ENCODE assay signal across 33 mouse cellular contexts in genomic region chr13:49462921-49463320, GRCm38 (mm10). TPM values are rescaled to one million over a fixed set of nuclear protein-coding genes. Genes with fewer than 3 reads are reported as not detected.
"Had no signal": no experiment of that assay in that cellular context is flagged by ENCODE, and none has a peak within 500 bp of the region (broad histone marks: within the 10 kb centered on the region; RNA-seq: fewer than 3 reads in every experiment).

No protein-coding gene starts in this region.

- H3K9me3 ChIP-seq: limb, embryonic 10.5 days; limb, embryonic 12.5 days; limb, embryonic 13.5 days; limb, embryonic 15.5 days; liver, embryonic 12.5 days; liver, embryonic 13.5 days; liver, embryonic 15.5 days; lung, embryonic 15.5 days; megakaryocyte, embryonic 14.5 days; midbrain, embryonic 10.5 days; midbrain, embryonic 12.5 days; midbrain, embryonic 13.5 days; midbrain, embryonic 15.5 days; neural tube, embryonic 12.5 days; neural tube, embryonic 13.5 days had no signal

- H3K4me1 ChIP-seq: lung, embryonic 15.5 days; midbrain, embryonic 10.5 days; midbrain, embryonic 12.5 days; midbrain, embryonic 13.5 days; midbrain, embryonic 15.5 days; neural tube, embryonic 12.5 days; neural tube, embryonic 13.5 days had no signal

- DNase-seq: left cerebral cortex, postnatal 4 days; liver; liver, embryonic 13.5 days; liver, postnatal 0 days; lung, adult 18-20 months; lung, adult 2 months; lung, embryonic 14.5 days; lung, postnatal 10 days; lung, postnatal 14 days; lung, postnatal 36 days; lung, postnatal 4 days; midbrain, embryonic 14.5 days had no signal

- H3K27me3 ChIP-seq: limb, embryonic 12.5 days; limb, embryonic 13.5 days; limb, embryonic 15.5 days; liver, embryonic 12.5 days; liver, embryonic 13.5 days; liver, embryonic 15.5 days; lung, embryonic 15.5 days; megakaryocyte, embryonic 14.5 days; midbrain, embryonic 12.5 days; midbrain, embryonic 13.5 days; midbrain, embryonic 15.5 days; neural tube, embryonic 12.5 days; neural tube, embryonic 13.5 days had no signal

- H3K4me3 ChIP-seq: limb, embryonic 10.5 days; limb, embryonic 12.5 days; limb, embryonic 13.5 days; limb, embryonic 15.5 days; liver, embryonic 12.5 days; liver, embryonic 13.5 days; liver, embryonic 15.5 days; lung, embryonic 15.5 days; megakaryocyte, embryonic 14.5 days; midbrain, embryonic 10.5 days; midbrain, embryonic 12.5 days; midbrain, embryonic 13.5 days; midbrain, embryonic 15.5 days; myocyte; neural tube, embryonic 12.5 days; neural tube, embryonic 13.5 days had no signal

- H3K9ac ChIP-seq: limb, embryonic 12.5 days; limb, embryonic 13.5 days; limb, embryonic 15.5 days; liver, embryonic 12.5 days; liver, embryonic 13.5 days; liver, embryonic 14.5 days; liver, embryonic 15.5 days; liver, postnatal 0 days; lung, embryonic 14.5 days; lung, embryonic 15.5 days; midbrain, embryonic 12.5 days; midbrain, embryonic 13.5 days; midbrain, embryonic 15.5 days; neural tube, embryonic 12.5 days; neural tube, embryonic 13.5 days had no signal

- H3K27ac ChIP-seq: limb, embryonic 10.5 days; limb, embryonic 12.5 days; limb, embryonic 13.5 days; limb, embryonic 15.5 days; liver, embryonic 12.5 days; liver, embryonic 13.5 days; liver, embryonic 14.5 days; liver, embryonic 15.5 days; macrophage; midbrain, embryonic 10.5 days; midbrain, embryonic 12.5 days; midbrain, embryonic 13.5 days; midbrain, embryonic 15.5 days; neural tube, embryonic 12.5 days; neural tube, embryonic 13.5 days had no signal

- H3K4me2 ChIP-seq: limb, embryonic 12.5 days; limb, embryonic 13.5 days; limb, embryonic 15.5 days; liver, embryonic 11.5 days; liver, embryonic 12.5 days; liver, embryonic 13.5 days; liver, embryonic 15.5 days; lung, embryonic 14.5 days; lung, embryonic 15.5 days; midbrain, embryonic 11.5 days; midbrain, embryonic 12.5 days; midbrain, embryonic 13.5 days; midbrain, embryonic 15.5 days; neural tube, embryonic 12.5 days; neural tube, embryonic 13.5 days had no signal

RNA-seq across cellular contexts. Expression of gene Tes3-ps, which starts 30.2 kb away (rescaled TPM):
- polyA plus RNA-seq: lung, adult 2 months had no signal

RNA-seq across cellular contexts. Expression of gene Ecm2, which starts 41.7 kb away (rescaled TPM):
- total RNA-seq: megakaryocyte-erythroid progenitor cell, adult 5-6 weeks; monocyte, adult 5-6 weeks had no signal
- polyA plus RNA-seq: macrophage had no signal
